Mouse (Mus musculus) E14TG2a.4 (cell line): ENCODE results near the gene Ruvbl2.

Source experiments
- H3K27me3 ChIP-seq: 2 replicates; pipeline ENCODE4 v1.6.1; 2014; ENCODE audit warnings: low read length, control low read depth; ENCODE audit not compliant: insufficient read depth
- H3K36me3 ChIP-seq: 2 replicates; pipeline ENCODE4 v1.6.1; 2014; ENCODE audit warnings: low read length, control low read depth; ENCODE audit not compliant: insufficient read depth
- H3K4me1 ChIP-seq: replicated peaks from 2 replicates; pipeline ENCODE4 v1.6.1; 2014; ENCODE audit warnings: low read depth, low read length, control low read depth
- H3K4me3 ChIP-seq: replicated peaks from 2 replicates; pipeline ENCODE4 v1.5.1; 2014; ENCODE audit warnings: mild to moderate bottlenecking, low read length
- H3K9me3 ChIP-seq: 2 replicates; pipeline ENCODE4 v1.6.1; 2014; ENCODE audit warnings: low read length, control low read depth
- CTCF ChIP-seq: conservative IDR thresholded peaks from 2 replicates; pipeline ENCODE4 v1.5.1; 2014; ENCODE audit warnings: low read length
- NANOG ChIP-seq: IDR thresholded peaks from 2 replicates; pipeline ENCODE4 v1.6.1; 2014; ENCODE audit warnings: borderline replicate concordance, low read length, mixed read lengths
- POU5F1 ChIP-seq: IDR thresholded peaks from 2 replicates; pipeline ENCODE4 v1.6.1; 2014; ENCODE audit warnings: low read length, borderline replicate concordance

The Ruvbl2 gene

DNA sequence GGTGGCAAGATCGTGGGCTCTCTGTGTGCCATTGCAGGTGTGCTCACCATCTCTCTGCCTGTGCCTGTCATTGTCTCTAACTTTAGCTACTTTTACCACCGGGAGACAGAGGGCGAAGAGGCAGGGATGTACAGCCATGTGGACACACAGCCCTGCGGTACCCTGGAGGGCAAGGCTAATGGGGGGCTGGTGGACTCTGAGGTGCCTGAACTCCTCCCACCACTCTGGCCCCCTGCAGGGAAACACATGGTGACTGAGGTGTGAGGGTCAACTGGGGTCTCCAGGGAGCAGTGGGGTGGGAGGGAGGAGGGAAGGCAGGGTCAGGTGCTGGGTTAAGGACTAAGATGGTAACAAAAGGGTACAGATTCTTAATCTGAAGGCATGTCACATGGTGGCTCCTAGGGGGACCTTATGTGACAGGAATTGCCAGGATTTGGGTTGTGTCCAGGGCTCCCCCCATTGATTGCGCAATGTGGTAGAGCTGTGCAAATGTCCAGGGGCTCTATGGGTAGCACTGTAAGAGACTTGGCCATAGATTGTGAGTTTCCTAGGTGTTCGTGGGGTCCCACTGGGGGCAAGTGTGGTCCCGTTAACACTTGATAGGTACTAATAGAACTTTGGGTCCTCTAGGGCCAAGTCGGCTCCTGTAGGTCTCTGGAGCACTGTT is 28.3 kb downstream of the Ruvbl2 start:
- TF ChIP-seq NANOG (no peak), POU5F1 (no peak), CTCF (no peak)
- peaks cover 59% of the 10 kb centered on the region for H3K4me1 ChIP-seq
- H3K27me3 ChIP-seq = peaks cover 84% of the 10 kb centered on the region
- H3K9me3 ChIP-seq = no peaks in the 10 kb centered on the region
- no peaks in the 10 kb centered on the region for H3K36me3 ChIP-seq
- H3K4me3 ChIP-seq = no peak overlapping the region

DNA sequence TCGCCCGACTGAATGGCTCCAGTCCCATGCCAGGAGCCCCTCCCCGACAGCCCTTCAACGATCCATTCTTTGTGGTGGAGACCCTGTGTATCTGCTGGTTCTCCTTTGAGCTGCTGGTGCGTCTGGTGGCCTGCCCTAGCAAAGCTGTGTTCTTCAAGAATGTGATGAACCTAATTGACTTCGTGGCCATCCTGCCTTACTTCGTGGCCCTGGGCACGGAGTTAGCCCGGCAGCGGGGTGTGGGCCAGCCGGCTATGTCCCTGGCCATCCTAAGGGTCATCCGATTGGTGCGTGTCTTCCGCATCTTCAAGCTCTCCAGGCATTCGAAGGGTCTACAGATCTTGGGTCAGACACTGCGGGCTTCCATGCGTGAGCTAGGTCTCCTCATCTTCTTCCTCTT is 28.9 kb downstream of the Ruvbl2 start:
- TF ChIP-seq CTCF (no peak), POU5F1 (no peak), NANOG (no peak)
- no peaks in the 10 kb centered on the region for H3K9me3 ChIP-seq
- no peaks in the 10 kb centered on the region for H3K36me3 ChIP-seq
- no peak overlapping the region for H3K4me3 ChIP-seq
- H3K4me1 ChIP-seq = peaks cover 52% of the 10 kb centered on the region
- peaks cover 78% of the 10 kb centered on the region for H3K27me3 ChIP-seq

DNA sequence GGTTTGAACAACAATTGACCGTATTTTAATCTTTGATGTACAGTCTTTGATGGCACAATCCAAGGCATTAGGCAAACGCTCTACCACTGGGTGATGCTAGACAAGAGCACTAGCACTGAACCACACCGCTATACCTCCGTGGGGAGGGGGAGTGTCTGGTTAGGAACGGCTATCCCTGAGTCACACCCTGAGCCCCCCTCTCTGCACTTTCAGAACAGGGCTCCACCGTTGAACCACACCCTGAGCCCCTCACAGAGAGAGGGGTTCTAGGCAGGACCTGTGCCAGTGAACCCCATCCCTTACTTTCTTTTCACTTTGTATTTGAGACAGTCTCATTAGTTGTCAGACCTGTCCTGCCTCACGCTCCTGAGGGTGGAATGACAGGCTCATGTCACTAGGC is 29.5 kb downstream of the Ruvbl2 start:
- Histone ChIP-seq H3K4me1 (peaks cover 51% of the 10 kb centered on the region), H3K27me3 (peaks cover 78% of the 10 kb centered on the region), H3K4me3 (no peak overlapping the region), H3K36me3 (no peaks in the 10 kb centered on the region), H3K9me3 (no peaks in the 10 kb centered on the region)
- TF ChIP-seq NANOG (no peak), POU5F1 (no peak), CTCF (no peak)

DNA sequence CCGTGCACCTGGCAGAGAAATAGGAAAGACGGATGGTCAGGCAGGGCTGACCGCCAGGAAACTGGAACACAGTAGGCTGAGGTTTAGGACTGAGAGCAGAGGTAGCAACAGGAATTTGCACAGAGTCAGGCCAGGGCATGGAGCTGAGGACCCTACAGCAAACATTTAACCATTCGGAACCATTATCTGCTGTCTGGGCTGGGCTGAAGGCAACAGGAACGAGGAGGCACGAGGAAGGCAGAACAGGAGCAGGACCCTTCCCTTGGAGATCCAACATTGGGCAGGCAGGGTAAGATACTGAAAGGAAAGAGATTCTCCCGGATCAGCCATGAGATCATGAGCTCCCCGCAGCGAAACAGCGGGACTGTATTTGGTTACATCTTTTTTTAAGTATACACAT is 30.1 kb downstream of the Ruvbl2 start:
- no peaks in the 10 kb centered on the region for H3K36me3 ChIP-seq
- H3K4me3 ChIP-seq = 0 out of 2 replicates have a peak overlapping the region, but pooled peaks have one; percentile 79
- H3K27me3 ChIP-seq = peaks cover 73% of the 10 kb centered on the region
- no peak for TF ChIP-seq POU5F1
- TF ChIP-seq NANOG = no peak
- TF ChIP-seq CTCF = no peak
- H3K4me1 ChIP-seq = peaks cover 47% of the 10 kb centered on the region
- no peaks in the 10 kb centered on the region for H3K9me3 ChIP-seq

DNA sequence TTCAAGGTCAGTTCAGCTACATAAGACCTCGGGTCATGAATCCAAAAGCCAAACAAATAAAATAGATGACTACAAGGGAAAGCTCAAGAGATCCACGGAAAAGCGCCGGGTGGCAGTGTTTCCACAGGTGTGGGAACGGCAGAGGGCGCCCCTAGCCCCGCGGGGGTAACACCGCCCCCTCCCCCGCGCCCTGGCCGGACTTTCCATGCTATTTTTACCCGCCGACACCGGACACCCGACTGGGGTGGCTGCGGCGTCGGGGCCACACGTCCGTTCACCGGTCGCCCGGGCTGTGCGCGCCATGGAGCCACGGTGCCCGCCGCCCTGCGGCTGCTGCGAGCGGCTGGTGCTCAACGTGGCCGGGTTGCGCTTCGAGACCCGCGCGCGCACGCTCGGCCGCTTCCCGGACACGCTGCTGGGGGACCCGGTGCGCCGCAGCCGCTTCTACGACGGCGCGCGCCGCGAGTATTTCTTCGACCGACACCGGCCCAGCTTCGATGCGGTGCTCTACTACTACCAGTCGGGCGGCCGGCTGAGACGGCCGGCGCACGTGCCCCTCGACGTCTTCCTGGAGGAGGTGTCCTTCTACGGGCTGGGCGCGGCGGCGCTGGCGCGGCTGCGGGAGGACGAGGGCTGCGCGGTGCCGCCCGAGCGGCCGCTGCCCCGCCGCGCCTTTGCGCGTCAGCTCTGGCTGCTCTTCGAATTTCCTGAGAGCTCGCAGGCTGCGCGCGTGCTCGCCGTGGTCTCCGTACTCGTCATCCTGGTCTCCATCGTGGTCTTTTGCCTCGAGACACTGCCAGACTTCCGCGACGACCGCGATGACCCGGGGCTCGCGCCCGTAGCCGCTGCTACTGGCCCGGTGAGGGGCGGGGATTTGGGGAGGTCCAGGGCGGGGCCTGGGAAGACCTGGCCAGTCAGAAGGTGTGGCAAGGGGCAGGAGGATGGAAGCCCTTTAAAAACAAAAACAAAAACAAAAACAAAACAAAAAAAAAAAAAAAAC is 31.4 kb downstream of the Ruvbl2 start:
- TF ChIP-seq CTCF (no peak), NANOG (no peak), POU5F1 (no peak)
- Histone ChIP-seq H3K9me3 (no peaks in the 10 kb centered on the region), H3K27me3 (peaks cover 63% of the 10 kb centered on the region), H3K4me1 (peaks cover 47% of the 10 kb centered on the region), H3K4me3 (peak overlapping the region; percentile 79), H3K36me3 (no peaks in the 10 kb centered on the region)

DNA sequence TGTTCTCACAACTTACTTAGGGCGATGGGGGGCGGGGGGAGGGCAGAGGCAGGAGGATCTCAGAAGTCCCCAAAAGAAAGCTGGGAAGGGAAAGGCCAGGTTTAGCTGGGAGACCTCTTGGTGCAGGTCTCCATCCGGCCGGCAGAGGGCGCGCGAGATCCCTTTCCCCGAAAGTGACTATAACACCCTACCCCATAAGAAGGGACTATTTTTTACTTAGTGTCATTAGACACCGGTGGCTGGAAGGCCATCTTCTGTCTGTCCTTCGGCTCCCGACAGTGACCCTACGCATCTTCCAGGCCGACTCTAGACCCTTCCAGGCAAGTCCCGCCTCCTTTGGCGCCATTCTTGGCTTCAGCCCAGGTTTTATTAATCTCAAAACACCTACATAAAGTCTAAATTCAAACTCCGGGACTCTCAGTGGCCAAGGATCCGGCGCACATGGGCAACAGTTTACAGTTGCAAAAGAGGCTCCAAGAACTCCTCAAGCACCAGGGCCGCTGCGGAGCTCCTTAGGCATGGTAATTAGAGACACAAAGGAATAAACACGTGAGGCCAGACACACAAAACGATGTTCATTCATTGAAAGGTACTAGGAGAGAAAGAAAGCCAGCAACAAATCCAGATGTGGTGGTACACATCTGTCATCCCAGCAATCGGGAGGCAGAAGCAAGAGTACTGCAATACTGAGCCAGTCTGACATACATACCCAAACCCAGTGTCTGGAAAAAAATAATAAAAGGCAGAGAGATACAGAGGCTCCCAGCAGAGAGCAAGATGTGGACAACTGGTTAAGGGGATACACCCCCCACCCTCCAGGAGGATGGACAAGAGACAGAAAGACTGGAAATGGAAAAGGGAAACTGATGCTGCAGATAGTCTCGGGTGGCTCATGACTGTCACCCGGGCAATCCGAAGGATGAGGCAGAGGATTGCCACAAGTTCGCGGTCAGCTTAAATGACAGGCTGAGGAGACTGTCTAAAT is 32.5 kb downstream of the Ruvbl2 start, which contains the start of gene Kcna7:
Kcna7 (plus strand) TSS at position 563 of the 985 bp plus-strand sequence.
- Histone ChIP-seq H3K36me3 (no peaks in the 10 kb centered on the region), H3K4me3 (peak within 1 kb of the TSS; percentile 79), H3K4me1 (peaks cover 52% of the 10 kb centered on the region), H3K9me3 (no peaks in the 10 kb centered on the region), H3K27me3 (peaks cover 52% of the 10 kb centered on the region)
- peak; percentile 81 for TF ChIP-seq CTCF
- no peak for TF ChIP-seq NANOG
- TF ChIP-seq POU5F1 = no peak

DNA sequence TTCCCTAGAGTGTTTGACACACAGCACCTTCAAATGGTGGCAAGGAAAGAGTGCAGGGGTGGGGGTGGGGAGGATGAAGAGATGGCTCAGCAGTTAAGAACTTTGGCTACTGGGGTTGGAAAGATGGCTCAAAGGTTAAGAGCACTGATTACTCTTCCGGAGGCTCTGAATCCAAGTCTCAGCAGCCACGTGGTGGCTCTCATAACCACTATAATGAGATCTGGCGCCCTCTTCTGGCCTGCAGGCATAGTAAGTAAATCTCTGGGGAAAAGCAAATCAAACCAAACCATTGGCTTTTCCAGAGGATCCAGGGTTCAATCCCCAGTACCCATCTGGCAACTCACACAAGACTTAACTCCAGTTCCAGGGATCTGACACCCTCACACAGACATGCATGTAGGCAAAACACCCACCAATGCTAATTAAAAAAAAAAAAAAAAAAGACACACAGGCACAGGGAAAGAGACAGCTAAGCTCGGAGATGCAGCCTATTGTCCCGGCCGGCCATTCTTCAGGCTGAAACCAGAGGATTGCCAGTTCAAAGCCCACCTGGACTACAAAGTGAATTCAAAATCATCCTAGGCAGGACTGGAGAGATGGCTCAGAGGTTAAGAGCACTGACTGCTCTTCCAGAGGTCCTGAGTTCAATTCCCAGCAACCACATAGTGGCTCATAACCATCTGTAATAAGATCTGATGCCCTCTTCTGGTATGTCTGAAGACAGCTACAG is 34.2 kb downstream of the Ruvbl2 start:
- Histone ChIP-seq H3K27me3 (peaks cover 35% of the 10 kb centered on the region), H3K36me3 (no peaks in the 10 kb centered on the region), H3K4me3 (no peak overlapping the region), H3K4me1 (peaks cover 45% of the 10 kb centered on the region), H3K9me3 (no peaks in the 10 kb centered on the region)
- TF ChIP-seq POU5F1 = no peak
- TF ChIP-seq NANOG = no peak
- peak; percentile 52 for TF ChIP-seq CTCF
